Mouse (Mus musculus) limb, embryonic 14.5 days (tissue): ENCODE results near the gene Rimklb. TPM values are rescaled to one million over a fixed set of nuclear protein-coding genes. Genes with fewer than 3 reads are reported as not detected.
A peak's percentile ranks its signal among the peaks of the same experiment; 100 is the strongest.
"Not testable (repeated sequence)": the region's sequence is repeated elsewhere in the genome, so short reads cannot be mapped to it uniquely, and the experiment has no call there.

Experiments used
- ATAC-seq: fragments of 200-750 bp; cut with Nextera tagmentation; 2 replicates; pipeline ENCODE4 v1.8.0; 2017; ENCODE audit warnings: low read depth, moderate number of reproducible peaks, moderate TSS enrichment; ENCODE audit not compliant: low FRiP score
- DNase-seq: peaks from one replicate; pipeline ENCODE4 v3.0.0-alpha.2; 2015; ENCODE audit warnings: low spot score
- H3K27ac ChIP-seq: fragments of 300-500 bp; sonication (generic); replicated peaks from 2 replicates; pipeline ENCODE4 v1.5.1; 2014; ENCODE audit warnings: low read depth, mild to moderate bottlenecking, low read length, moderate library complexity, mixed read lengths
- H3K27me3 ChIP-seq: fragments of 300-500 bp; sonication (generic); 2 replicates; pipeline ENCODE4 v1.6.1; 2014; ENCODE audit warnings: low read length, mixed read lengths; ENCODE audit not compliant: control insufficient read depth, insufficient read depth
- H3K36me3 ChIP-seq: fragments of 300-500 bp; sonication (generic); 2 replicates; pipeline ENCODE4 v1.6.1; 2014; ENCODE audit warnings: mild to moderate bottlenecking, low read length, moderate library complexity, mixed read lengths; ENCODE audit not compliant: control insufficient read depth, insufficient read depth
- H3K4me1 ChIP-seq: fragments of 300-500 bp; sonication (generic); 2 replicates; pipeline ENCODE4 v1.6.1; 2014; ENCODE audit warnings: antibody characterized with exemption, low read length, mixed read lengths; ENCODE audit not compliant: control insufficient read depth, insufficient read depth
- H3K4me2 ChIP-seq: fragments of 300-500 bp; sonication (generic); replicated peaks from 2 replicates; pipeline ENCODE4 v1.6.1; 2014; ENCODE audit warnings: low read depth, mild to moderate bottlenecking, low read length, moderate library complexity; ENCODE audit not compliant: severe bottlenecking
- H3K4me3 ChIP-seq: fragments of 300-500 bp; sonication (generic); replicated peaks from 2 replicates; pipeline ENCODE4 v1.5.1; 2014; ENCODE audit warnings: low read length
- H3K9ac ChIP-seq: fragments of 300-500 bp; sonication (generic); 2 replicates; pipeline ENCODE4 v1.6.1; 2014; ENCODE audit warnings: mild to moderate bottlenecking, low read depth, low read length, moderate library complexity; ENCODE audit not compliant: severe bottlenecking
- H3K9me3 ChIP-seq: fragments of 300-500 bp; sonication (generic); 2 replicates; pipeline ENCODE4 v1.6.1; 2016; ENCODE audit warnings: low read length; ENCODE audit not compliant: control insufficient read depth
- POLR2A ChIP-seq: fragments of 200-500 bp; IDR thresholded peaks from 2 replicates; pipeline ENCODE4 v1.8.0; 2012; ENCODE audit warnings: inconsistent platforms, mild to moderate bottlenecking, moderate library complexity, borderline replicate concordance; ENCODE audit not compliant: insufficient read depth, insufficient read length; ENCODE audit errors: extremely low read depth
- WGBS: fragments of 180-500 bp; shearing (Covaris S2); extraction: QIAGEN DNeasy Blood & Tissue Kit; methylation state at CpG from one replicate; pipeline ENCODE4 v1.1.7; 2014; 5-methylcytosine and 5-hydroxymethylcytosine counted together
- polyA plus RNA-seq, 2 experiments: library from polyadenylated mRNA; depleted of rRNA in 1 of 2; stranded (reverse) in 1 of 2; unstranded in 1 of 2; fragments of >200 nt; fragmentation: Nextera tagmentation in 1 of 2; extraction: Ambion mirVana in 1 of 2; gene quantifications; 2 replicates each; pipeline versions ENCODE4 v1.2.1 to v1.2.3; 2012 to 2014

Rimklb gene
- polyA plus RNA-seq (2012; rRNA removed) (28.4 and 43.3 TPM in 2 replicates), polyA plus RNA-seq (2014; fragmentation: Nextera tagmentation; extraction: Ambion mirVana) (18.2 and 27.2 TPM in 2 replicates)

DNA sequence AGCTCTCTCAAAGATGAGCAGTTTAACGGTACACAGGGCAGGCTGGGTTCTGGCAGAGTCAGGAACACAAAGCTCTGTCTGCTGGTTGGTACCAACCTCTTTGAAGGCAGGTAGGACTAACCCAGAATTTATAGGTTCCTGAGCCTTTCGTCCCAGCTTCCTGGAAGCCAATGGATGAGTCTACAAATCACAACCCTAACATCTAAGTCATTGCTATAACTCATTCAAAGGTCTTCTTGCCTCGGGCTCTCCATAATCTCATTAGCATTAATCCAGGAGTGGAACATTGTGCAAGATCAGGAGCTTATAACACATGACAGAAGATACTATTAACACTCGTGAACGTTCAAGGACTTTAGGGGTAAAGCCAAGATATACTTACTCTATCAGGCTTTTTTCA is at the start of gene Rimklb:
Rimklb (minus strand) TSS at position 101 of the 400 bp plus-strand sequence.
- Histone ChIP-seq H3K9ac (no peak within 1 kb of the TSS), H3K36me3 (no peaks in the 10 kb centered on the region), H3K4me3 (no peak within 1 kb of the TSS), H3K27me3 (no peaks in the 10 kb centered on the region), H3K4me1 (peaks cover 24% of the 10 kb centered on the region), H3K4me2 (no peak within 1 kb of the TSS), H3K9me3 (no peaks in the 10 kb centered on the region), H3K27ac (no peak within 1 kb of the TSS)
- WGBS, result 75% methylated on average over 5 of the region's 5 CpGs
- no peak for DNase-seq
- TF ChIP-seq POLR2A, result no peak
- no peak for ATAC-seq

DNA sequence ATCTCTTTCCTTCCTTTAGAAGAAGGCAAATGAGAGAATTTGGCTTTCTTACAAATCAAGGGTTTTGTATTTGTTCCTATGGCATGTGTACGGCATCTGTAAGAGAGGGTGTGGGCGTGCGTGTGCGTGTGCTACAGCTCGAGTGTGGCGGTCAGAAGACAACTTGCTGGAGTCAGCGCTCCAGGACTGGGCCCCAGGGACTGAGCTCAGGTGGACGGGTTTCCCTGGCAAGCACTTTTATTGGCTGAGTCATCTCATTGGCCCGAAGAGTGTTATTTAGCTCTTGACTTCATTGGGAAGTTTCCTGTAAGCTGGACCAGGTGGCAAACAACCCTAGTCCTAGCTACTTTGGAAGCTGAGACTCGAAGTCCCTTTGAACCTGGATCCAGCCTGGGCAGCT is 47.4 kb upstream of the Rimklb start:
- ATAC-seq, result peak; percentile 74
- TF ChIP-seq POLR2A, result no peak
- Histone ChIP-seq H3K9ac (no peak overlapping the region), H3K9me3 (no peaks in the 10 kb centered on the region), H3K4me3 (no peak overlapping the region), H3K27me3 (no peaks in the 10 kb centered on the region), H3K27ac (peak overlapping the region; percentile 62; the same call in 1 of the 2 replicates), H3K4me1 (peaks cover 16% of the 10 kb centered on the region), H3K36me3 (no peaks in the 10 kb centered on the region), H3K4me2 (peak overlapping the region; percentile 29)
- 23% methylated on average over 10 of the region's 10 CpGs for WGBS
- DNase-seq, result peak; percentile 77

DNA sequence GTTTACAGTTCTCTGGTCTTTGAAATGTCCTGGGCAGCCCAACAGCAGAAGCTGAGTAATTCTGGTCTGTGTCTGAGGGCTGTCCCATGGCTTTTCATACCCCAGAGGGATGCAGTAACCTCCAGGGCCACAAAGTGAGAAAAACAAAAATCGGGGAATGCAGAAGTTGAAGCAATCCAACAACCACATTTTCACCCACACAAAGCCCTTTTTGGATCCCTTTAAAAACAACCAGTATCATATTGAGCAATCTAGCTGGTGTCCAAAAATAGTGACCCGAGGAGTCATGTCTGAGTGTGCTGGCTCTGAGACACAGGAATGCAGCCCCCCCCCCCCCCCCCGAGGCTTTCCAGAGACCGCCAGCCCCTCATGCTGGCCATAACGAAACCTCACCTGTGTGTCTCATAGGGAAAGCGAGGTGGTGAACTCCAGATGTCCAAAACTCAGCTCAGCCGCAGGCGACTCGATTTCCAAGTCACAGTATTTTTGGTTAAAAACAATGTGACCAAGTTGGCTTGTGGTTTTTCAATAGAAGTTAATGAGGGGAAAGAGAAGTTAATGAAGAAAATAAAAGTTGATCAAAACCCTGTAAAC is 46.8 kb upstream of the Rimklb start:
- no peak for TF ChIP-seq POLR2A
- WGBS, result 20% methylated on average over 8 of the region's 9 CpGs
- H3K4me1 ChIP-seq, result peaks cover 16% of the 10 kb centered on the region
- H3K9ac ChIP-seq, result no peak overlapping the region
- H3K27ac ChIP-seq, result peak overlapping the region; percentile 62
- ATAC-seq (peak; percentile 55), DNase-seq (no peak)
- H3K27me3 ChIP-seq, result no peaks in the 10 kb centered on the region
- H3K4me3 ChIP-seq, result no peak overlapping the region
- no peaks in the 10 kb centered on the region for H3K36me3 ChIP-seq
- peak overlapping the region; percentile 29; the same call in 1 of the 2 replicates for H3K4me2 ChIP-seq
- H3K9me3 ChIP-seq, result no peaks in the 10 kb centered on the region

DNA sequence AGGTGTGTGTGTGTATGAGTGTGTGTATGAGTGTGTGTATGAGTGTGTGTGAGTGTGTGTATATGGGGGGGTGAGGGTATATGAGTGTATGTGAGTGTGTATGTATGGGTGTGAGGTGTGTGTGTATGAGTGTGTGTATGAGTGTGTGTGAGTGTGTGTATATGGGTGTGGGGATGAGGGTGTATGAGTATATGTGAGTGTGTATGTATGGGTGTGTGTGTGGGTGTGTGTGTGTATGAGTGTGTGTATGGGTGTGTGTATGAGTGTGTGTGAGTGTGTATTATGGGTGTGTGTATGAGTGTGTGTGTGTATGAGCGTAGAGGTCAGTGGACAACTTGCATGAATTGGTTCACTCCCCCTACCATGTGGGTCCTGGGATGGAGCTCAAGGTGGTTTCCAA is 46.1 kb upstream of the Rimklb start:
- DNase-seq (no peak), ATAC-seq (no peak)
- Histone ChIP-seq H3K36me3 (no peaks in the 10 kb centered on the region), H3K9me3 (no peaks in the 10 kb centered on the region), H3K4me2 (no peak overlapping the region), H3K27me3 (no peaks in the 10 kb centered on the region), H3K9ac (no peak overlapping the region), H3K27ac (no peak overlapping the region), H3K4me3 (no peak overlapping the region), H3K4me1 (peaks cover 16% of the 10 kb centered on the region)
- no peak for TF ChIP-seq POLR2A
- WGBS, result 100% methylated on average over 1 of the region's 1 CpGs

DNA sequence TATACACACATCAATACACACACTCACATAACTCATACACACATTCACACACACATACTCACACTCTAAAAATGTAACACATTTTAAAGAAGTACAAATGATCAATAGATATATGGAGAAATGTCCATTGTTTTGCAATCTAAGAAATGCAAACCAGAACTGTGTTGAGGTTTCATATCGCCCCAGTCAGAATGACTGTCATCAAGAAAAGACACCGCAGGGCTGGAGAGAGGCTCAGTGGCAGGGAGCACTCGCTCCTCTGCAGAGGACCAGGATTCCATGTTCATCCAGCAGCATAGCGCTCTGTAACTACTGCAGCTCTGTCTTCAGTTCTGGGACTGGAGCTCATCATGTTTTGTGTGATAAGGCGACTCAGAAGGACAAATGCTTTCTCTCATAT is 45.0 kb upstream of the Rimklb start:
- no peak overlapping the region for H3K4me2 ChIP-seq
- H3K36me3 ChIP-seq, result no peaks in the 10 kb centered on the region
- no peak overlapping the region for H3K9ac ChIP-seq
- no peak overlapping the region for H3K4me3 ChIP-seq
- no peak for ATAC-seq
- no peak overlapping the region for H3K27ac ChIP-seq
- H3K27me3 ChIP-seq, result no peaks in the 10 kb centered on the region
- no peaks in the 10 kb centered on the region for H3K9me3 ChIP-seq
- WGBS, result 90% methylated on average over 5 of the region's 5 CpGs
- no peak for TF ChIP-seq POLR2A
- peaks cover 16% of the 10 kb centered on the region for H3K4me1 ChIP-seq
- DNase-seq, result no peak

DNA sequence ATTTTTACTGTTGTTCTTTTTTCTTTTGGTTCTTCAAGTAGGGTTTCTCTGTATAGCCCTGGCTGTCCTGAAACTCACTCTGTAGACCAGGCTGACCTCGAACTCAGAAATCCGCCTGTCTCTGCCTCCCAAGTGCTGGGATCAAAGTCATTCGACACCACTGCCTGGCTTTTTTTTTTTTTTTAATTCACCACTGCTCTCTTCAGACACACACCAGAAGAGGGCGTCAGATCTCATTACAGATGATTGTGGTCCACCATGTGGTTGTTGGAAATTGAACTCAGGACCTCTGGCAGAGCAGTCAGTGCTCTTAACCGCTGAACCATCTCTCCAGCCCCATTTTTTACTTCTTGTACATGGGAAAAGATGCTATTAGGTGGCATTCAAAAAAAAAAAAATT is 43.9 kb upstream of the Rimklb start:
- H3K4me3 ChIP-seq, H3K9ac ChIP-seq, H3K36me3 ChIP-seq, H3K27ac ChIP-seq, H3K27me3 ChIP-seq, H3K9me3 ChIP-seq, ATAC-seq, H3K4me2 ChIP-seq, DNase-seq: not testable (repeated sequence)
- peaks cover 16% of the 10 kb centered on the region for H3K4me1 ChIP-seq
- WGBS, result 74% methylated on average over 5 of the region's 5 CpGs
